Mouse (Mus musculus) kidney, embryonic 14.5 days (tissue): ENCODE data around the gene Notch1. TPM values are rescaled to one million over a fixed set of nuclear protein-coding genes. Genes with fewer than 3 reads are reported as not detected.

Experiments
- ATAC-seq: fragments of 200-750 bp; cut with Nextera tagmentation; 2 replicates; pipeline ENCODE4 v1.8.0; 2017; ENCODE audit warnings: moderate number of reproducible peaks, mild to moderate bottlenecking, moderate TSS enrichment, moderate library complexity; ENCODE audit not compliant: low FRiP score, low TSS enrichment
- H3K27ac ChIP-seq: fragments of 300-500 bp; sonication (generic); 2 replicates; pipeline ENCODE4 v1.5.1; 2014; ENCODE audit warnings: low read depth, mild to moderate bottlenecking, low read length, moderate library complexity, mixed read lengths
- H3K27me3 ChIP-seq: fragments of 300-500 bp; sonication (generic); 2 replicates; pipeline ENCODE4 v1.6.1; 2014; ENCODE audit warnings: mild to moderate bottlenecking, low read length; ENCODE audit not compliant: control insufficient read depth, insufficient read depth
- H3K36me3 ChIP-seq: fragments of 300-500 bp; sonication (generic); 2 replicates; pipeline ENCODE4 v1.6.1; 2014; ENCODE audit warnings: low read length, mixed read lengths; ENCODE audit not compliant: control insufficient read depth, insufficient read depth
- H3K4me1 ChIP-seq: fragments of 300-500 bp; sonication (generic); 2 replicates; pipeline ENCODE4 v1.6.1; 2014; ENCODE audit warnings: low read length, mixed read lengths; ENCODE audit not compliant: control insufficient read depth, insufficient read depth
- H3K4me2 ChIP-seq: fragments of 300-500 bp; sonication (generic); replicated peaks from 2 replicates; pipeline ENCODE4 v1.6.1; 2014; ENCODE audit warnings: low read depth, mild to moderate bottlenecking, low read length
- H3K4me3 ChIP-seq: fragments of 300-500 bp; sonication (generic); 2 replicates; pipeline ENCODE4 v1.5.1; 2014; ENCODE audit warnings: mild to moderate bottlenecking, low read length
- H3K9ac ChIP-seq: fragments of 300-500 bp; sonication (generic); 2 replicates; pipeline ENCODE4 v1.6.1; 2014; ENCODE audit warnings: low read depth, mild to moderate bottlenecking, low read length, moderate library complexity
- H3K9me3 ChIP-seq: fragments of 300-500 bp; sonication (generic); 2 replicates; pipeline ENCODE4 v1.6.1; 2016; ENCODE audit warnings: low read length; ENCODE audit not compliant: control insufficient read depth
- WGBS: fragments of 180-500 bp; shearing (Covaris S2); extraction: QIAGEN DNeasy Blood & Tissue Kit; methylation state at CpG from one replicate; pipeline ENCODE4 v1.1.7; 2014; 5-methylcytosine and 5-hydroxymethylcytosine counted together
- polyA plus RNA-seq: library from polyadenylated mRNA; unstranded; fragments of >200 nt; fragmentation: Nextera tagmentation; extraction: Ambion mirVana; gene quantifications from 2 replicates; pipeline ENCODE4 v1.2.1, GENCODE M21; 2014

The Notch1 gene
- polyA plus RNA-seq, 1 experiment from 2014 or later = 45.1 TPM

- H3K9me3 ChIP-seq = no peaks in the 10 kb centered on the region
- H3K9ac ChIP-seq = no peak overlapping the region
- no peak overlapping the region for H3K27ac ChIP-seq
- no peaks in the 10 kb centered on the region for H3K4me1 ChIP-seq
- WGBS = 86% methylated on average over 2 of the region's 2 CpGs
- H3K4me2 ChIP-seq = no peak overlapping the region
- no peaks in the 10 kb centered on the region for H3K27me3 ChIP-seq
- ATAC-seq = no peak
- no peak overlapping the region for H3K4me3 ChIP-seq
- peaks cover 96% of the 10 kb centered on the region for H3K36me3 ChIP-seq
Observed at GRCm38 (mm10) chr2:26424541-26424940, 91.9 kb downstream of the Notch1 start.

- Histone ChIP-seq H3K4me1 (no peaks in the 10 kb centered on the region), H3K27me3 (no peaks in the 10 kb centered on the region), H3K9ac (no peak overlapping the region), H3K9me3 (no peaks in the 10 kb centered on the region), H3K36me3 (peaks cover 93% of the 10 kb centered on the region), H3K4me2 (no peak overlapping the region), H3K4me3 (no peak overlapping the region), H3K27ac (no peak overlapping the region)
- WGBS = 78% methylated on average over 1 of the region's 1 CpGs
- ATAC-seq = no peak
Observed at GRCm38 (mm10) chr2:26423086-26423485, 93.4 kb downstream of the Notch1 start.

GRCm38 (mm10) chr2:26421969-26422368 lies 94.5 kb downstream of the Notch1 start:
- Histone ChIP-seq H3K9me3 (no peaks in the 10 kb centered on the region), H3K4me1 (no peaks in the 10 kb centered on the region), H3K27me3 (no peaks in the 10 kb centered on the region), H3K4me2 (no peak overlapping the region), H3K9ac (no peak overlapping the region), H3K4me3 (no peak overlapping the region), H3K27ac (no peak overlapping the region), H3K36me3 (peaks cover 93% of the 10 kb centered on the region)
- ATAC-seq = no peak
- WGBS = 95% methylated on average over 2 of the region's 2 CpGs

- H3K36me3 ChIP-seq = peaks cover 94% of the 10 kb centered on the region
- H3K4me3 ChIP-seq = no peak overlapping the region
- H3K27me3 ChIP-seq = no peaks in the 10 kb centered on the region
- H3K4me1 ChIP-seq = no peaks in the 10 kb centered on the region
- ATAC-seq = no peak
- H3K9me3 ChIP-seq = no peaks in the 10 kb centered on the region
- WGBS = 92% methylated on average over 1 of the region's 1 CpGs
- H3K9ac ChIP-seq = no peak overlapping the region
- H3K4me2 ChIP-seq = no peak overlapping the region
- H3K27ac ChIP-seq = no peak overlapping the region
Observed at GRCm38 (mm10) chr2:26418120-26418519, 98.3 kb downstream of the Notch1 start.

GRCm38 (mm10) chr2:26417066-26417465 lies 99.4 kb downstream of the Notch1 start:
- no peak overlapping the region for H3K4me3 ChIP-seq
- H3K9me3 ChIP-seq = no peaks in the 10 kb centered on the region
- H3K9ac ChIP-seq = no peak overlapping the region
- no peaks in the 10 kb centered on the region for H3K4me1 ChIP-seq
- ATAC-seq = no peak
- no peaks in the 10 kb centered on the region for H3K27me3 ChIP-seq
- H3K27ac ChIP-seq = no peak overlapping the region
- H3K36me3 ChIP-seq = peaks cover 94% of the 10 kb centered on the region
- no peak overlapping the region for H3K4me2 ChIP-seq

- H3K27me3 ChIP-seq = no peaks in the 10 kb centered on the region
- no peak for ATAC-seq
- peaks cover 61% of the 10 kb centered on the region for H3K36me3 ChIP-seq
- H3K27ac ChIP-seq = no peak overlapping the region
- no peaks in the 10 kb centered on the region for H3K9me3 ChIP-seq
- no peak overlapping the region for H3K4me3 ChIP-seq
- no peak overlapping the region for H3K9ac ChIP-seq
- peaks cover 27% of the 10 kb centered on the region for H3K4me1 ChIP-seq
- WGBS = 62% methylated on average over 5 of the region's 5 CpGs
- no peak overlapping the region for H3K4me2 ChIP-seq
Observed at GRCm38 (mm10) chr2:26410931-26411411, 105.5 kb downstream of the Notch1 start.

GRCm38 (mm10) chr2:26410091-26410490 lies 106.4 kb downstream of the Notch1 start:
- 73% methylated on average over 5 of the region's 5 CpGs for WGBS
- no peaks in the 10 kb centered on the region for H3K27me3 ChIP-seq

GRCm38 (mm10) chr2:26409362-26409761 lies 107.1 kb downstream of the Notch1 start:
- Histone ChIP-seq H3K36me3 (peaks cover 51% of the 10 kb centered on the region), H3K4me3 (peak overlapping the region; percentile 82), H3K4me2 (no peak overlapping the region; the same call in 1 of the 2 replicates), H3K9ac (no peak overlapping the region), H3K9me3 (no peaks in the 10 kb centered on the region), H3K4me1 (peaks cover 29% of the 10 kb centered on the region), H3K27ac (no peak overlapping the region), H3K27me3 (no peaks in the 10 kb centered on the region)
- ATAC-seq = peak; percentile 11; the same call in 1 of the 2 replicates
- WGBS = 57% methylated on average over 3 of the region's 3 CpGs

More at GRCm38 (mm10) chr2:26410091-26410490, 106.4 kb downstream of the Notch1 start:
- no peak overlapping the region for H3K27ac ChIP-seq
- H3K9me3 ChIP-seq = no peaks in the 10 kb centered on the region
- H3K4me2 ChIP-seq = no peak overlapping the region
- no peak overlapping the region for H3K9ac ChIP-seq
- no peak overlapping the region for H3K4me3 ChIP-seq
- peaks cover 29% of the 10 kb centered on the region for H3K4me1 ChIP-seq
- peaks cover 58% of the 10 kb centered on the region for H3K36me3 ChIP-seq
- no peak for ATAC-seq

- Histone ChIP-seq H3K4me3 (peak within 1 kb of the TSS; percentile 82), H3K27me3 (no peaks in the 10 kb centered on the region), H3K9ac (peak within 1 kb of the TSS; percentile 92), H3K4me2 (peak within 1 kb of the TSS; percentile 76), H3K4me1 (peaks cover 29% of the 10 kb centered on the region), H3K27ac (peak within 1 kb of the TSS; percentile 66; the same call in 1 of the 2 replicates), H3K36me3 (peaks cover 45% of the 10 kb centered on the region), H3K9me3 (no peaks in the 10 kb centered on the region)
- peak; percentile 97 for ATAC-seq
- WGBS = under 1% methylated on average over 57 of the region's 57 CpGs
Observed at GRCm38 (mm10) chr2:26408515-26409356, 107.7 kb downstream of the Notch1 start, which contains the start of gene Inpp5e. TSS of gene Inpp5e (minus strand) at chr2:26409203.
